Mouse (Mus musculus) Patski (cell line): Measurements from ENCODE around the gene Fam83g. TPM values are rescaled to one million over a fixed set of nuclear protein-coding genes. Genes with fewer than 3 reads are reported as not detected.

Experiments
- ATAC-seq: fragments of 100-300 bp; one replicate; pipeline ENCODE4 v1.8.0; 2021
- CTCF ChIA-PET: fragments of 350-600 bp; sonication (Branson Sonifier 250); formaldehyde crosslinking; loops from one replicate; lab custom pipeline; 2022; ENCODE audit warnings: inconsistent platforms; lab: Charles Lee
- POLR2A ChIA-PET: fragments of 350-600 bp; sonication (Branson Sonifier 250); formaldehyde crosslinking; loops from one replicate; lab custom pipeline; 2022; ENCODE audit warnings: antibody characterized with exemption, inconsistent platforms; lab: Charles Lee
- DNase-seq: peaks from one replicate; pipeline ENCODE4 v3.0.0-alpha.2; 2011; ENCODE audit warnings: low read depth, low spot score
- H3K27me3 ChIP-seq: fragments of 371-371 bp; one replicate; pipeline ENCODE4 v1.5.1; 2021
- CTCF ChIP-seq: fragments of 100-300 bp; IDR thresholded peaks from one replicate; pipeline ENCODE4 v1.5.1; 2021
- in situ Hi-C: fragments of 300-500 bp; cut with MboI; formaldehyde crosslinking; loops from 3 replicates; pipeline ENCODE4 v1.11.1; 2018; ENCODE audit warnings: low pct_unique_long_range_greater_than_20kb, mixed read lengths
- polyA plus RNA-seq: library from polyadenylated mRNA; unstranded; gene quantifications from one replicate; pipeline ENCODE4 v1.2.3, GENCODE M21; 2021

Gene Fam83g
- polyA plus RNA-seq, 1 experiment from 2014 or later: not detected

DNA sequence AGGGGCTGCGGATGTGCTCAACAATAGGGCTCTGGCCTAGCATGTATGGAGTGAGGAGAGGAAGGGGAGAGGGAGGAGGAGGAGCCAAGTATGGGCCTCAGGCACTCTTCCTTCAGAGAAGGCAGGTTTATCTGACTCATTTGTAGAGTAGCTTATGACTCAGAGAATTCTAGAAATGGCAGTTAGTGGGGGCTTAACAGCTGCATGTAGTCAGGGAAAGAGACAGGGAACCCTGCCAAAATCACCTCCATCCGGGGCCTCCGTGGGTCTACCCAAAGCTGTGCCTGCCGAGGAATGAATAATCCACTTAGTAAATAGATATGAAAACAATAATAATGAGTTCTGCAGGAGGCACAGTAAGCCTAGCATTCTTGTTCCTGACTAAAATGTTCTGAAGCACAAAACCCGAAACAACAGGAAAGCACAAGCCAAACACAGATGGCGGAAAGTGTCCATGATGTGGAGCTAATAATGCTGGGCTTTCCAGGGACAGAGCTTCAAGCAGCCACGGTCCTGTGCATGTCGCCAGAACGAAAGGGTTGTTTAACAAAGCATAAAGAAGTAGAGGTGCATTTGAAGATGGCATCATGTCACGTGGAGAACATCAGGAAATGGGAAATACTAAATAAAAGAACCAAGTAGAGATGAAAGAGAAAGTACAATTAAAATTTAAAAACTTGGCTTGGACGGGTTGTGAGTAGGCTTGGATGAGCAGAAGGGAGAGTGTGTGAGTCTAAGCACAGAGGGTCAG lies 39.1 kb upstream of the Fam83g start:
- in situ Hi-C loops: no loop called here
- H3K27me3 ChIP-seq: no peaks in the 10 kb centered on the region
- ChIA-PET CTCF (interaction anchor here (0.8 to 1.3 kb wide), 4 partner anchors 11 to 141 kb away, joined by 3 to 6 read pairs (median 3); no protein-coding TSS in a partner anchor), POLR2A (interaction anchor here (0.9 kb wide), 1 partner anchor 13 kb away, joined by 4 read pairs; no protein-coding TSS in a partner anchor)
- peak; percentile 73 for ATAC-seq
- TF ChIP-seq CTCF: no peak
- DNase-seq: peak; percentile 94

DNA sequence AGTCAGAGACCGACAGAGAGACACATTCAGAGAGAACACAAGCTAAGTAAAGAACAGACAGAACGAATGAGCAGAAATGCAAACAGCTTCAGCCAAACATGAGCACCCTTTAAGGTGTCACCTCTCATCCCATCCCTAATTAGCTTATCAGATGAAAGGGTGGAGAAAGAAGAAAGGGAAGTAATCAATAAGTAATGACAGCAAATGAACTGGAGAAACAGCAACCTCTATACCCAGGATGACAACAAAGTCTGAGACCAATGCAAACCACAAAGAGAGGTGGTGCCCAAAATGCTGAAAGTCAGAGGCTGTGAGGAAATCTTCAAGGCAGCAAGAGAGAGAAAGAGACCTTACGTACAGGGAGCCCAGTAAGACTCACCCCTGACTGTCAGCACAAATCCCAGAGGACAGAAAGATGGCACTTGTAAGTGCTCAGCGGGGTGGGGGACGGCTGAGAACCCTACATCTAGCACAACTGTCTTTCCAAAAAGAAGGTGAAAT lies 38.5 kb upstream of the Fam83g start:
- no peaks in the 10 kb centered on the region for H3K27me3 ChIP-seq
- TF ChIP-seq CTCF: no peak
- DNase-seq: no peak
- in situ Hi-C loops: no loop called here
- ChIA-PET CTCF (interaction anchor here (0.8 to 1.3 kb wide), 3 partner anchors 10 to 141 kb away, joined by 3 to 6 read pairs (median 3); no protein-coding TSS in a partner anchor), POLR2A (interaction anchor here (0.9 kb wide), 1 partner anchor 14 kb away, joined by 4 read pairs; no protein-coding TSS in a partner anchor)
- no peak for ATAC-seq

DNA sequence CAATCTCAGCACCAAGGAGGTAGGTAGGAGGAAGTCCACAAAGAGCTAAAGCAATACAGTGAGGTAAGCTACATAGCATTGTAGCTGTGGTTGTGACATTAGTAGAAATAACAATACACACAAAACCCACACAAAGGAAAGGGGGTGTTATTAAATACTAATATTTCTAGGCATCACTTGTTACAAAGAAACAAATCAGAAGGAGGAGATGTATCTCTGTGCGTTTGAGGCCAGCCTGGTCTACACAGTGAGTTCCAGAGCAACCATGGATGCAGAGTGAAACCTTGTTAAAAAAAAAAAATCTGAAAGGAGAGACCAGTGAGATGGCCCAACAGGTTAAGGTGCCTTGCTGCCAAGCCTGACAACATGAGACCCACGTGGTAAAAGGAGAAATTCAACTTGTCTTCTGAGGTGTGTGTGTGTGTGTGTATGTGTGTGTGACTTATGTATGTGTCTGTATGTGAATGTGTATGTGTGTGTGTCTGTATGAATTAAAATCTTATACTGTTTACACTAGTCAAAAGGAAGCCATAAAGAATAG lies 37.3 kb upstream of the Fam83g start:
- DNase-seq: no peak
- no peak for TF ChIP-seq CTCF
- no peaks in the 10 kb centered on the region for H3K27me3 ChIP-seq
- CTCF ChIA-PET: interaction anchor here (1.0 to 3.1 kb wide), 2 partner anchors 17 to 20 kb away, joined by 4 to 8 read pairs; no protein-coding TSS in a partner anchor
- in situ Hi-C loops: no loop called here
- ATAC-seq: no peak
- POLR2A ChIA-PET: no interaction called here

DNA sequence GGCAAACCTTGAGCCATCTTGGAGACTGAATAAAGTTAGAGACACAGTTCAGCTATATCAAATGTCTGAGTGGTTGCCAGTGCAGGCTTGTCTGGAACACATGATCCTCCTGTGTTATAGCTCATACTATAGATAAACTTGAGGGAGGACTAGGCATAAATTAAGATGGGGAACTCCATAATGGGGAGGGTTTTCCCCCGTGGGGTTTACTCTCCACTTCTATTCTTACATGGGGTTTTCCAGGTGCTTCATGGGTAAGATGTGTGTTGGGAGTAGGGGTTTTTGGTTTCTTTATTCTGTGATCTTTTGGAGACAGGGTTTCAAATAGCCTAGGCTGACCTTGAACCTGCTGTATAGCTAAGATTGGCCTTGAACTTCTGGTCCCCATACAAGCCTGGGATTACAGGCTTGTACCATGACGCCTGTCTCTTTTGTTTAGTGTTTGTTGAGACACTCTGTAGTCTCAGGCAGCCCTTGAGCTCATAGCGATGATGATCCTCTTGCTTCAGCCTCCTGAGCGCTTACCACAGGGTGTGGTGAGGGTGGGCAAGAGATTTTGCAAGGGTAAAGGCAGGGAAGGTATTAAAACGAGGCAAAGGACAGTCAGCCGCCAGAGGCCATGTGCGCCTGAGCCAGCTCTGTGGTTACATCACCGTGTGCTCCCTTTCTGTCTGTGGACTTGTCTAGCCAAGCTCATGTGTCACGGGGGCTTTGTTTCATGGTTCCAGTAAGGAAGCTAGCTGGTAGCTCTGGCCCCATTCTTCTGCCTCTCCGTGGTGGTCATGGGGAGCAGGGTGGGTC lies 36.6 kb upstream of the Fam83g start:
- in situ Hi-C loops: no loop called here
- no peak for TF ChIP-seq CTCF
- H3K27me3 ChIP-seq: no peaks in the 10 kb centered on the region
- DNase-seq: no peak
- CTCF ChIA-PET: interaction anchor here (1.0 to 3.1 kb wide), 4 partner anchors 9 to 19 kb away, joined by 3 to 8 read pairs (median 4); no protein-coding TSS in a partner anchor
- POLR2A ChIA-PET: no interaction called here
- no peak for ATAC-seq

DNA sequence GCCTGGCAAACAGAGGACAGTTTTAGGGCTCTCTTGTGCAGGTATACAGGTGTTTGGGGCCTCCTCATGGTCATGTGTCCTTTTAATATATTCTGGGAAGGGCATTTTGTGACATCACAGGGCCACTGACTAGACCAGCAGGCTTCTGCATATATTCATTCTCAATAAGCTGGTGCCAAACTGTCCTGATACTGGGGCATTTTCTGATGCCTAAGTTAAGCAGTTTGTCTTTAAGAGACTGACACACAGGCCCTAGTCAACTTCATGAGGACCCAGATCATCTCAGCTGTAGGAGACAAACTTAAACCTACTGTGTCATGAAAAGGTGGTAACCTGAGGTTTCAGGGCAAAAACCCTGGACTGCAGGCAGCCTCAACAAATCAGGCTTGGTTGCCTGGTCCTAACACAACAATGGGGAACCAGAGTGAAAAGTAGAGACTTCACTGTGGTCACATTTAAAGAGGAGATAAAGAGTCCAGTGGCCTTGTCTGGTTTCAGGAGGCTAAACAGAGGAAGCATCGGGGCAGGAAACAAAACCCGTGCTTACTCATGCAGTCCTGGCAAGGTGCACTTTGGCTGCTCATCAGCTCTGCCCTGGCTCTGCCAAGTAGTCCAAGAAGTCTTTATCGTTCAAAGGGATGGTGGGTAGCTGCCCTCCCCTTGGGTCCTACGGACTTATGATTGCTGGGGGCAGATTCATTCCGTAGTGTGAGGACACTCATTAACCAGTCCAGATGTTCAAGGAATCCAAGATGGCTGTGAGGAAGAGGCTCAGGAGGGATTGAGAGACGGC lies 35.7 kb upstream of the Fam83g start:
- in situ Hi-C loops: no loop called here
- no peak for TF ChIP-seq CTCF
- ChIA-PET POLR2A (no interaction called here), CTCF (interaction anchor here (1.3 to 3.1 kb wide), 3 partner anchors 9 to 18 kb away, joined by 3 to 8 read pairs (median 5); no protein-coding TSS in a partner anchor)
- H3K27me3 ChIP-seq: no peaks in the 10 kb centered on the region
- DNase-seq (no peak), ATAC-seq (no peak)

DNA sequence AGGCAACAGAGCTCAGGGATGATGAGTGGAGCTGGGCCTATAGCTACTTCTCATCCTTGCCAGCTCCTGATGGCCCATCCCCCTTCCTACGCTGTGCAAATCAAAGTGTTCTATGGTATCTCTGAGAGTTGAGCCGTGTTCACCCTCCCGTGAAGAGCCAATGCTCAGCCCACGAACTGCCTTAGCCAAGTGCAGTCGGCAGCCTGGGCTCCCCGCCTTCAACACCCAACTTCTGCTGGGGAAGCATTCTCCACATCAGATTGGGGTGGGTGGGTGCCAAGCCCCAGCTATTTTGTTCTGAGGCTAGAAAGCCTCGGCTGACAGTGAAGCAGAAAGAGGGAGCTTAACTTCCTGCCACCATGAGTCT lies 35.2 kb upstream of the Fam83g start:
- no peaks in the 10 kb centered on the region for H3K27me3 ChIP-seq
- TF ChIP-seq CTCF: no peak
- CTCF ChIA-PET: interaction anchor here (0.7 to 3.1 kb wide), 3 partner anchors 17 to 64 kb away, joined by 3 to 8 read pairs (median 5); no protein-coding TSS in a partner anchor
- POLR2A ChIA-PET: no interaction called here
- DNase-seq (no peak), ATAC-seq (no peak)
- in situ Hi-C loops: no loop called here

DNA sequence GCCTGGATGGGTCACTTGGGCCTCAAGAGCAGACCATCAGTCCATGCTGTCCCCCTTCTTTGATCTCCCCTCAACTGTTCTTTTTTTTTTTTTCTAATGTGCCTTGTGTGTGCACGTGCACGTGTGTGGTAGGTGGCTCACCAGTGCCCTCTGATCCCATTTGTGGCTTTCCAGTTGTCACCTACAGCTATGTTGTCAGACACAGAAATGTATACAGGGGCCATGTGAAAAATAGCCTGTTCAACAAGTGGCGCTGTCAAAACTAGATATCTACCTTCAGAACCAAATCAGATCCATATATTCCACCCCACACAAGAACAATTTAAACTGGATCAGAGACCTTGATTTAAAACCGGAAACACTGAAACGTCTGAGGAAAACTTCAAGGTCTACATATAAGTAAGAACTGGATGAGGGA lies 34.7 kb upstream of the Fam83g start:
- H3K27me3 ChIP-seq: no peaks in the 10 kb centered on the region
- TF ChIP-seq CTCF: no peak
- CTCF ChIA-PET: interaction anchor here (0.7 to 3.1 kb wide), 3 partner anchors 17 to 64 kb away, joined by 3 to 8 read pairs (median 5); no protein-coding TSS in a partner anchor
- ATAC-seq (no peak), DNase-seq (no peak)
- POLR2A ChIA-PET: no interaction called here
- in situ Hi-C loops: no loop called here

DNA sequence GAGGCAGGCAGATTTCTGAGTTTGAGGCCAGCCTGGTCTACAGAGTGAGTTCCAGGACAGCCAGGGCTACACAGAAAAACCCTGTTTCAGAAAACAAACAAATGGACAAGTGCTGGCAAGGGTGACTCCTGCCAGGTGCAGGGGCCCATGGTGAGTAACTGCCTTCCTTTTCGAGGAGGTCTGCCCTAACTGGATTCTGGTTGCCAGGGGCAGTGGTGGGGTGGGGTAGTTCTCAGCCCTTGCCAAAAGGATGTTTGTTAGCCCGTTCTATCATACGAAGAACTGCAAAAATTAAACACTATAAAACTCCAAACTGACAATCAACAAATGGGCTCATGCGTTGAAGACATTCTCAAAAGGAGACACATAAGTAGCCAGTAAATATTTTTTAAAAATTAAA lies 34.3 kb upstream of the Fam83g start:
- H3K27me3 ChIP-seq: no peaks in the 10 kb centered on the region
- ATAC-seq (no peak), DNase-seq (no peak)
- CTCF ChIA-PET: no interaction called here
- TF ChIP-seq CTCF: no peak
- in situ Hi-C loops: no loop called here
- POLR2A ChIA-PET: no interaction called here

DNA sequence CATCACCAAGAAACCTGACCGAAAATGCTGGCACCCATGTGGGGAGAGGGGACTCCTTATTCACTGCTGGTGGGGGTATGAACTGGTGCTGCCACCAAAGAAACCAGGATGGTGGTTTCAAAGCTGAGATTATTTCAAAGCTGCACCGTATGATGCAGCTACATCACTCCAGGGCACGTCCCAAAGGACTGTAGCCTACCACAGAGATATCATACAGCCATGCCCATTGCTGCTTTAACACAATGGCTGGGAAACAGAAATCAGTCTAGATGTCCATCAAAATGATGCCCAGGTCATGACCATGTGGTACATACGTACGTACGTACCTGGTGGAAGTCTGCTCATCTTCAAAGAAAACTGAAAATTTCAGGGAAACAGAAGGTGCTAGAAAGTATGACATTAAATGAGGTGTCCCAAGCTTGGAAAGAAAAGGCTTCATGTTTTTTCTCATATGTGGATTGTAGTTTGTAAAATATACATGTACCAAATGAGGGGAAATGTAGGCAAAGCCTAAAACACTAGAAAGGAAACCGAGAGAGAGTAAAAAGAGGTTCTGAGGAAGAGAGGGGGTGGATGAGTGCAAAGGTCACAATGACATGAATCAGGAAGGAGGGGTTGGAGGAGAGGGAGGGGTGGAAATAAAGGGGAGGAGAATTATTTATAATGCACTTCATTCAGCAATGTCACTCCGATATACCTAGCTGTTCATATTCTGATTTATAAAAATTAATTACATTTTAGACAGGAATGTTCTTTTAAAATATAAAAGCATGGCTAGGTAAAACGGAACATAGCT lies 33.2 kb upstream of the Fam83g start:
- no peaks in the 10 kb centered on the region for H3K27me3 ChIP-seq
- DNase-seq: no peak
- ChIA-PET POLR2A (no interaction called here), CTCF (no interaction called here)
- TF ChIP-seq CTCF: no peak
- no peak for ATAC-seq
- in situ Hi-C loops: no loop called here
